Mouse (Mus musculus): ENCODE data around the gene Slc24a2. TPM values are rescaled to one million over a fixed set of nuclear protein-coding genes. Genes with fewer than 3 reads are reported as not detected.

Slc24a2 gene
- polyA plus RNA-seq, 1 experiment = 3.0 TPM

GRCm38 (mm10) chr4:87184147-87184930, 45.9 kb downstream of the Slc24a2 start:
- TF ChIP-seq POLR2A (IDR thresholded peaks at IDR 0.05; ENCODE audit: borderline replicate concordance, extremely low read depth, insufficient read depth, insufficient read length, poor library complexity, severe bottlenecking) = no peak
- no peak for TF ChIP-seq CTCF (IDR thresholded peaks at IDR 0.05; ENCODE audit: borderline replicate concordance, extremely low read depth, insufficient read depth, insufficient read length)
- peak; percentile 54 for DNase-seq (ENCODE audit: low read depth)

DNA sequence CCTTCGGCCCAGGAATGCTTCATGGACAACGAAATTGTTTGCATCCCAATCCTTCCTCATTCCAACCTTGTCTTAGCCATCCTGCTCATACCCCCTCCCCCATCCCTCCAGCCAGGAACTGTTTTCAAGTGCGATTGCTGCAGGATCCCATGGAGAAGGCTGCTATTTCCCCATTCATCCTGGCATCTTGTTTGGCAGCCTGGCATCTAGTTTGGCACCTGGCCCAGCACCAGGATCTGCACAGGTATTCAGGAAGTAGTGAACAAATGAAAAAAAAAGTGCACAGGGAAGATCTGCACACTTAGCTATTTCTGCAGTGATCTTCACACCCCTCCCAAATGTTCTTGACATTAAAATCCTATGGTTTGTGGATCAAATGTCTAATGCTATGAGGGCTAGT, 53.2 kb downstream of the Slc24a2 start:
- TF ChIP-seq POLR2A (IDR thresholded peaks at IDR 0.05; ENCODE audit: borderline replicate concordance, extremely low read depth, insufficient read depth, insufficient read length, poor library complexity, severe bottlenecking) (no peak), CTCF (IDR thresholded peaks at IDR 0.05; ENCODE audit: borderline replicate concordance, extremely low read depth, insufficient read depth, insufficient read length) (no peak)
- no peak for DNase-seq (ENCODE audit: low read depth)

DNA sequence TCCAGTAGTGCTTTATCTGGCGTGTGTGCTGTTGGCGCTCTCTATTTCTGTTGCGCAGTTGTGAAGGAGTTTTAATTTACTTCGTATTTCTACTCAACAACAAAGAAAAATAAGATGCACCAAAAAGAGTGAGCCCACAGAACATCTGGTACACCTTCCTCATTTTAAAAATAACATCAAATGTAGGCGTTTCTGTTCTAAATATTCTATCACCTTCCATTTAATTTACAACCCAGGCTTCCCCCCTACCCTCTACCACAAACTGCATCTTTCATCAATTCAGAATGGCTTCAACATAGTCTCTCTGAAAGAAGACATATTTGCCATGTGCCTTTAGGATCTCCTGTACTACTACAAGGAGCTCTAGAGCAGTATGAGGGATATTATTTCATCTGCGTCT, 66.3 kb downstream of the Slc24a2 start:
- DNase-seq (ENCODE audit: low read depth) = no peak
- TF ChIP-seq CTCF (IDR thresholded peaks at IDR 0.05; ENCODE audit: borderline replicate concordance, extremely low read depth, insufficient read depth, insufficient read length) (no peak), POLR2A (IDR thresholded peaks at IDR 0.05; ENCODE audit: borderline replicate concordance, extremely low read depth, insufficient read depth, insufficient read length, poor library complexity, severe bottlenecking) (no peak)

GRCm38 (mm10) chr4:87158053-87158452, 72.2 kb downstream of the Slc24a2 start:
- no peak for DNase-seq (ENCODE audit: low read depth)
- TF ChIP-seq POLR2A (IDR thresholded peaks at IDR 0.05; ENCODE audit: borderline replicate concordance, extremely low read depth, insufficient read depth, insufficient read length, poor library complexity, severe bottlenecking) (no peak), CTCF (IDR thresholded peaks at IDR 0.05; ENCODE audit: borderline replicate concordance, extremely low read depth, insufficient read depth, insufficient read length) (no peak)

DNA sequence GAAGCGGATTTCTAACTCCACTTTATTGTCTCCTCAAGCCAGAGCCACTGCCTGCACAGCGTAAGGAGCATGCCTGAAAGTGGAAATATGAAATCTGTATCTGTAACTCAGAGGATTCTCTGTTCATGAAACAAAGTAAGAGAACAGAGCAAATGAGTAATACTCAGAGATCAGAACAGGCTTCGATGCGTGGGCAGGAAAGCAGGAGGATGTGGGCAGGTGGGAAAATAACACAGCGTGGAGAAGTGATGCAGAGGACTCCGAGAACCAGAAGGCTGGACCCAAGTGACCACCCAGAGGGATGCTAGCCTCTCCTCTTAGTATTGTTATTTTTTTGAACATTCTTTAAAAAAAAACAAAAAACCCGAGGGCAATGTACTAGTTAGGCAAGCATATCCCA, 78.3 kb downstream of the Slc24a2 start:
- TF ChIP-seq POLR2A (IDR thresholded peaks at IDR 0.05; ENCODE audit: borderline replicate concordance, extremely low read depth, insufficient read depth, insufficient read length, poor library complexity, severe bottlenecking) = no peak
- no peak for TF ChIP-seq CTCF (IDR thresholded peaks at IDR 0.05; ENCODE audit: borderline replicate concordance, extremely low read depth, insufficient read depth, insufficient read length)
- DNase-seq (ENCODE audit: low read depth) = no peak

DNA sequence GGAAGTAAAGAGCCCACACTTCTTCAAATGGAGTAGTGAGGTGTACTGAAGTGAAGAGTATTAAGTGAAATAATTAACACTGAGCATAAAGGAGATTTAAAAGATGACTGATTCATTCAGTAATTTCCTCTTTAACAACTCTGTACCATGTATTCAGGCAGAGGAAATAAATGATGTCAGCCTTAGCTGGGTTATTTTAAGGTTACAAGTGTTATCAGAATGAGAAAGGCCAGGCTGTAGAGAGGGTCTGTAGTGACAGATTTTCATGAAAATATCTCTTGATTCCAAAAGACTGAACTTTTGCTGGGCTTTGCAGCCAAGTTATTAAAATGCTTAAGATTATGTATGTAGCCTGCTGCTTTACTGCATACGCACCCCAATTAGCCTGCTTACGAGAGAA, 80.7 kb downstream of the Slc24a2 start:
- no peak for DNase-seq (ENCODE audit: low read depth)
- no peak for TF ChIP-seq POLR2A (IDR thresholded peaks at IDR 0.05; ENCODE audit: borderline replicate concordance, extremely low read depth, insufficient read depth, insufficient read length, poor library complexity, severe bottlenecking)
- TF ChIP-seq CTCF (IDR thresholded peaks at IDR 0.05; ENCODE audit: borderline replicate concordance, extremely low read depth, insufficient read depth, insufficient read length) = no peak

DNA sequence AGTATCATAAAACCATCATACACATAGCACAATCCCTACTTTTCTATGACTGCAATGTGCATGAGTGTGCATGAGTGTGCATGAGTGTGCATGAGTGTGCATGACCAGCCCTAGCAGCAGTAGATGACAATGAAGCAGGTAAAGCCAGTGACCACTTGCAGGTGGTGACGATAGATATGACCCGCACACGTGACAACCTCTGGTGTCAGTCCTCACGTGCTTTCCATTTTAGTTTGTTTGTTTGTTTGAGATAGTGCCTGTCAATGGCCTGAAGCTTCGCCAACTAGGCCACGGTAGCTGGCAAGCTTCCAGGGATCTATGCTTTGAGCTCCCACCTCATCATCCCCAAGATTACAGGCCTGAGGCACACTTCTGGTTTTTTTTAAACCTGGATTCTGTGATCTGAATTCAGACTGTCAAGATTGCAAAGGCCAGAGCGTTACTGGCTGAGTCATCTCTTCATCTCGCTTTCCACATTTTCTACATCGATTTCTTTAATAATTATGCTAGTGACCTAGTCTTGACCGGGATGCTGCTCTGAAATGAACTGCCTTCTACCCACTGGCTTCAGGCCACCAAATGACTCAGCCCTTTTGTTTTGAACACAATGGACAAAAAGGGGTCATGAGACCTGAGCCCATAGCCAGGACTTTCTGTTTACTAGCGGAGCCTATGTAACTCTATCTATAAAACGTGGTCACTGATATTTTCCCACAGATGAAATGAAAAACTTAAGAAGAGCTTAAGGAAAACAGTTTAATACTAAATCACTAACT, 88.5 kb downstream of the Slc24a2 start:
- peak; percentile 56 for DNase-seq (ENCODE audit: low read depth)
- TF ChIP-seq CTCF (IDR thresholded peaks at IDR 0.05; ENCODE audit: borderline replicate concordance, extremely low read depth, insufficient read depth, insufficient read length) = no peak
- no peak for TF ChIP-seq POLR2A (IDR thresholded peaks at IDR 0.05; ENCODE audit: borderline replicate concordance, extremely low read depth, insufficient read depth, insufficient read length, poor library complexity, severe bottlenecking)

GRCm38 (mm10) chr4:87140901-87141300, 89.4 kb downstream of the Slc24a2 start:
- DNase-seq (ENCODE audit: low read depth) = peak; percentile 80
- TF ChIP-seq POLR2A (IDR thresholded peaks at IDR 0.05; ENCODE audit: borderline replicate concordance, extremely low read depth, insufficient read depth, insufficient read length, poor library complexity, severe bottlenecking) = no peak
- no peak for TF ChIP-seq CTCF (IDR thresholded peaks at IDR 0.05; ENCODE audit: borderline replicate concordance, extremely low read depth, insufficient read depth, insufficient read length)

GRCm38 (mm10) chr4:87132525-87132924, 97.8 kb downstream of the Slc24a2 start:
- no peak for TF ChIP-seq POLR2A (IDR thresholded peaks at IDR 0.05; ENCODE audit: borderline replicate concordance, extremely low read depth, insufficient read depth, insufficient read length, poor library complexity, severe bottlenecking)
- no peak for DNase-seq (ENCODE audit: low read depth)

GRCm38 (mm10) chr4:87126756-87127155, 103.5 kb downstream of the Slc24a2 start:
- TF ChIP-seq POLR2A (IDR thresholded peaks at IDR 0.05; ENCODE audit: borderline replicate concordance, extremely low read depth, insufficient read depth, insufficient read length, poor library complexity, severe bottlenecking) = no peak
- TF ChIP-seq CTCF (IDR thresholded peaks at IDR 0.05; ENCODE audit: borderline replicate concordance, extremely low read depth, insufficient read depth, insufficient read length) = no peak
- DNase-seq (ENCODE audit: low read depth) = peak; percentile 15

GRCm38 (mm10) chr4:87119758-87120157, 110.5 kb downstream of the Slc24a2 start:
- no peak for TF ChIP-seq CTCF (IDR thresholded peaks at IDR 0.05; ENCODE audit: borderline replicate concordance, extremely low read depth, insufficient read depth, insufficient read length)
- no peak for TF ChIP-seq POLR2A (IDR thresholded peaks at IDR 0.05; ENCODE audit: borderline replicate concordance, extremely low read depth, insufficient read depth, insufficient read length, poor library complexity, severe bottlenecking)
- DNase-seq (ENCODE audit: low read depth) = peak; percentile 54

Data from brain, embryonic 14.5 days (tissue).